Mouse (Mus musculus) testis, postnatal 10 days (tissue): ENCODE measurements around the gene Gm14496.
"Not testable (repeated sequence)": the region's sequence is repeated elsewhere in the genome, so short reads cannot be mapped to it uniquely, and the experiment has no call there.

Experiments used
- DNase-seq: peaks from one replicate; pipeline ENCODE4 v3.0.0; 2021; ENCODE audit warnings: low spot score

The Gm14496 gene

DNA sequence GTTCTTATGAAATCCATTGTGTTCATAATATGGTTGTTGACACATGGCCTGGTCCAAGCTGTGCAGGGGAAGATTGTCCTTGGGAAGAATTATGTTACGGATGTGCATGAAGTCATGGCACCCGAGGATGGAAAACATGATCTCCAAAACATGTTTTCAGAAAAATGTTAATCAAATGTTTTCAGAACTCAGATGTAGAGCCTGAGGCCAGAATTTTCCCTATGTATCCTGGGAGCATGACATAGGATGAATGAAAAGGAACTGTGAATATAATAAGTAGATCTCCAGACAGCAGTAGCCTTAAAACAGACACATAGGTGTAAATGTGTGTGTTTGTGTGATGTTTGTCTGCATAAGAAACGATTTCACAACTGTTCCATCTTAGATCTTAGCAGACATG, at the start of gene Gm14496:
Gm14496 (plus strand) TSS at position 301 of the 400 bp plus-strand sequence.
- no peak for DNase-seq

- DNase-seq = not testable (repeated sequence)
Measured at GRCm38 (mm10) chr2:181952747-181953680, 37.9 kb upstream of the Gm14496 start.

GRCm38 (mm10) chr2:181968395-181968794, 22.5 kb upstream of the Gm14496 start:
- no peak for DNase-seq

GRCm38 (mm10) chr2:181969187-181969586, 21.7 kb upstream of the Gm14496 start:
- no peak for DNase-seq

GRCm38 (mm10) chr2:181981969-181982368, 9.0 kb upstream of the Gm14496 start:
- not testable (repeated sequence) for DNase-seq
